Mouse (Mus musculus) retina, postnatal 1 day (tissue): ENCODE data around the gene Abcc9.

Experiments used
- DNase-seq: peaks from one replicate; pipeline ENCODE4 v3.0.0-alpha.2; 2012

Abcc9 gene

DNA sequence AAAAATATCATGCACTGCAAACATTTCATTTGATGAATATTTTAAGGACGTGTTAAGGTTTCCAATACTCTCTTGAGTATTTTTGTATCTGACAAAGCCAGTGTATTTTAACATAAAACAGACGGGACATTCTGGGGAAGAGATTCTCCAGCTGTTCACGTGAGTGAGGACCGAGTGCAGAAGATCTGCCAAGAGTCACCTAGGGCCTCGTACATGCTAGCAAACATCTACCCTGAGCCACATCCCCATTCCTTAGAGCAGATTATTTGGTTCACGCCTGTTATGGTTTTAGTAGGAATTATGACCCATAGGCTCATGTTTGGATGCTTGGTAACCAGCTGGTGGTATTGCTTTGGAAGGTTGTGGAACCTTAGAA is 159.3 kb downstream of the Abcc9 start:
- no peak for DNase-seq

DNA sequence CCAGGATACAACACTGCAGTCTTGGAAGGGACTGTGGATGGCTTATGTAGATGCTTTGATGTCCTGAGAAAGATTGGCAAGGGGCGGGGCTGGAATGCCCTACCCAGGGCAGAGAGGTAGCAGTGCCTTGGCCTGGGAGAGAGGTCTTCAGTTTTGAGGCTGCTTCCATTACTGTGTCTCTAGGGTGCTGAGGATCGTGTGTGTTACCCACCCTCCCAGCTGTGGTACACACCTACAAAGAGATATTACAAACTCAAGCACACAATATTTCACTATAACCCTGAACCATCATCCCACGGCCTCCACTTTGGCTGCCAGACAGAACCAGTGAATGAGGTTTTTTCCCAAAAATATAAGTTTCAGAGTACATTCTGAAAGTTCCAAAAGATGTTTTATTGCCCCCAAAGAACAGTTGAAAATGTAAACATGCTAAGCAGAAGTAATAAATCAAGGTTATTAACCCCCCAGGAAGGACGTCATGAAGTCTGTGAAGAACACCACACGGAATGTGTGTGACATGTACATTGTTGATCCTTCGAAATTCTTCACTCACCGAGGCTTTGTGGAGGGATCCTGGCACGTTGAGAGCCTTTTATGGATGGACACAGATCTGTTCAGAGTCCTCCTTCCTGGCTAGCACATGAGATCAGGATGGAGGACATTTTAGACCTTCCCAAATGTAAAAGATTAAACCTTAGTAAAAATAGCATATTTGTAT is 159.9 kb downstream of the Abcc9 start:
- DNase-seq, result no peak

DNA sequence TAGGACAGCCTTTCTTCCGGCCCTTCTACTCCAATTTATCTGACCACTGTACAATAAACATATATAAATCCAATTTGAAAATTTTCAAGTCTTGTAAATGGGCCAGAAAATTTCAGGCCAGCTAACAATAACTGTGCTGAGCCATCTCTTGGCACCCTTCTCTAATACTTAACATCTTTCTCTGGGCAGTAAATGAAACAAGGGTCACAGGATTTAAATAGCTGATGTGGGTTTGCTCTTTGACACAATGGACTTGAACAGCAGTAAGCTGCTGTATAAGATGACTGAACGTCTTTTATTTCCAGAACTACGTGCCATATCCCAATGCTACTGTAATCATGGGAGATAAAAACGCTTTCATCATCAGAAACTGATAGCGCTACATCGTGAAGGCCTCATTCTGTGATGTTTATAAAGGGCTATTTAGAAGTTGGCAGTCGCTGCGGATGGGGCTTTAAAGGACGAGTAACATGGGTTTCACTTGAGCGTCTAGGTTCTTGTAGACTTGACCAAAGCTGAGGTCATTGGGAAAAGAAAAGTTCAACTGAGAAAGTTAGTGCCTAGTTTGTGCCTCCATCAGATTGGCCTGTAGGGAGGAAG is 161.5 kb downstream of the Abcc9 start:
- no peak for DNase-seq

DNA sequence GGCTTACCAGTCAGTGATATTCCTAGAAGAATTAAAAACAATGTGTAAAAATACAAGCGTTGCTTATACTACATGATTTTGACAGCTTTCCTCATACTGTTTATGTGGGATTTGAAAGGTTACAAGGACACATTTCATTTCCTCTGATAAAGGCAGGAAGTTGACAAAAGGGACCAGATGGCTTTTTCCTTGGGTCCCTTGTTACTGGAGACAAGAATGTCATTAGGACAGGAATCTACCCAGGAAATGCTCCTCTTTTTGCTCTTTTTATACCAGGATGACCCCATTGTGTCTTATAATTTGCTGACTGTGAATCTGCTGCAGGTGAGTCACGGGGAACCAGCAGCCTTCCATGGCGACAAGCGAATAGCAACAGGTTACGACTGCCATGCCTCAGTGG is 162.0 kb downstream of the Abcc9 start:
- no peak for DNase-seq

DNA sequence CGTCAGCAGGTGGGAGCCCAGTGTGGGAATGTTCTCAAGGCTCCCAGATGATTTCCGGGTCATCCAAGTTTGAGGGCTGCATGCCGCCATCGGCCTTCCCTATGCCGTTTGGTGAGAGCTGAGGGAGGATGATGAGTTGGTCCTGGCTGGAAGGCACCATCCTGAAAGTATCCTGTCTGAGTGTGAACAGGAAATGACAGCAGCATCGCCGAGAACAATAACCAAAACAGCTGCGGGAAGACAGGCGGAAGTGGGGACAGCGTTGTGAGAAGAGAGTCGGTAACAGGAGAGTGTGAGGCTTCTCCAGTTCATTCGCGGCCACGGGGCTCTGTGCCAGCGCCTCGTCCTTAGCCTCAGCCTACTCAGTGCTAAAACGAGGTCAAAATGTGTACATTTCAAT is 163.6 kb downstream of the Abcc9 start:
- no peak for DNase-seq
